19 mouse cellular contexts compared by ENCODE assay signal in genomic region chr11:83118056-83118455, GRCm38 (mm10). TPM values are rescaled to one million over a fixed set of nuclear protein-coding genes. Genes with fewer than 3 reads are reported as not detected.
DNase-seq lines count a peak whose midpoint lies in the region; ATAC-seq and TF ChIP-seq lines count a peak whose summit lies in the region.
"Had no signal": no experiment of that assay in that cellular context is flagged by ENCODE, and none has a peak within 500 bp of the region (broad histone marks: within the 10 kb centered on the region; RNA-seq: fewer than 3 reads in every experiment).

No protein-coding gene starts in this region.

- peak overlapping the region; percentile 8; the same call in 1 of the 2 replicates for H3K4me3 ChIP-seq in G1E (ENCODE audit: low read depth, low read length)
- H3K4me3 ChIP-seq in midbrain, embryonic 16.5 days (ENCODE audit: low read depth, low read length) = no peak overlapping the region
- H3K4me3 ChIP-seq in intestine, embryonic 16.5 days (ENCODE audit: low read length) = no peak overlapping the region
- H3K4me3 ChIP-seq: erythroblast, embryonic 14.5 days; lung, embryonic 15.5 days; midbrain, embryonic 13.5 days had no signal

- 52% methylated on average over 3 of the region's 3 CpGs for WGBS in midbrain, embryonic 16.5 days
- WGBS in intestine, embryonic 16.5 days = 33% methylated on average over 3 of the region's 3 CpGs

- peaks cover 61% of the 10 kb centered on the region for H3K27me3 ChIP-seq in G1E (ENCODE audit: insufficient read depth, low read length)
- no peaks in the 10 kb centered on the region for H3K27me3 ChIP-seq in splenic B cell, adult 2 months (ENCODE audit: control insufficient read depth, insufficient read depth, low read length, poor library complexity, severe bottlenecking)
- H3K27me3 ChIP-seq in midbrain, embryonic 16.5 days (ENCODE audit: control insufficient read depth, insufficient read depth, low read depth, low read length) = no peaks in the 10 kb centered on the region
- no peaks in the 10 kb centered on the region for H3K27me3 ChIP-seq in intestine, embryonic 16.5 days (replicated peaks; ENCODE audit: control insufficient read depth, insufficient read depth, low read length)
- H3K27me3 ChIP-seq: lung, embryonic 15.5 days; midbrain, embryonic 13.5 days had no signal

- H3K36me3 ChIP-seq in G1E (replicated peaks) = no peaks in the 10 kb centered on the region
- no peaks in the 10 kb centered on the region for H3K36me3 ChIP-seq in splenic B cell, adult 2 months (ENCODE audit: control insufficient read depth, insufficient read depth, low read length, poor library complexity, severe bottlenecking)
- H3K36me3 ChIP-seq in midbrain, embryonic 16.5 days (ENCODE audit: control insufficient read depth, insufficient read depth, low read length) = no peaks in the 10 kb centered on the region
- no peaks in the 10 kb centered on the region for H3K36me3 ChIP-seq in intestine, embryonic 16.5 days (ENCODE audit: control insufficient read depth, insufficient read depth, low read length)
- H3K36me3 ChIP-seq: lung, embryonic 15.5 days; midbrain, embryonic 13.5 days had no signal

- no peak for TF ChIP-seq CTCF in G1E (IDR thresholded peaks at IDR 0.05; ENCODE audit: low read depth, low read length)

- H3K4me2 ChIP-seq in midbrain, embryonic 16.5 days (ENCODE audit: low read length) = no peak overlapping the region
- H3K4me2 ChIP-seq in intestine, embryonic 16.5 days (ENCODE audit: low read depth, low read length) = no peak overlapping the region
- H3K4me2 ChIP-seq: heart, embryonic 11.5 days; lung, embryonic 15.5 days; midbrain, embryonic 13.5 days had no signal

- DNase-seq in spleen, postnatal 36 days (ENCODE audit: low spot score in 2 of 2) = peak; percentile 61
- DNase-seq in spleen, postnatal 14 days (ENCODE audit: low spot score in 2 of 2) = no peak
- DNase-seq in G1E (ENCODE audit: low spot score) = no peak
- DNase-seq in lung, postnatal 25 days (ENCODE audit: low spot score) = peak; percentile 28
- peak; percentile 44 for DNase-seq in splenic B cell, adult 2 months (ENCODE audit: low read depth, low spot score)
- DNase-seq in ovary, postnatal 14 days (ENCODE audit: low spot score) = no peak
- DNase-seq: cerebellum, adult 8-10 months; heart, postnatal 36 days; kidney, postnatal 10 days; liver; right cerebral cortex, postnatal 14 days had no signal

- ATAC-seq in G1E (ENCODE audit: extremely low read depth, insufficient number of reproducible peaks, low FRiP score, poor library complexity, severe bottlenecking) = no peak
- ATAC-seq in midbrain, embryonic 16.5 days = no peak
- ATAC-seq in intestine, embryonic 16.5 days = no peak
- ATAC-seq: midbrain, embryonic 13.5 days had no signal

- no peak overlapping the region for H3K9ac ChIP-seq in midbrain, embryonic 16.5 days (ENCODE audit: low read depth, low read length)
- H3K9ac ChIP-seq in intestine, embryonic 16.5 days (ENCODE audit: low read depth, low read length) = no peak overlapping the region
- H3K9ac ChIP-seq: lung, embryonic 15.5 days; midbrain, embryonic 13.5 days had no signal

- H3K27ac ChIP-seq in midbrain, embryonic 16.5 days (ENCODE audit: low read length) = no peak overlapping the region
- H3K27ac ChIP-seq in intestine, embryonic 16.5 days (ENCODE audit: low read length) = no peak overlapping the region
- H3K27ac ChIP-seq: lung, embryonic 15.5 days; midbrain, embryonic 13.5 days had no signal

- H3K9me3 ChIP-seq in G1E (replicated peaks) = no peaks in the 10 kb centered on the region
- no peaks in the 10 kb centered on the region for H3K9me3 ChIP-seq in midbrain, embryonic 16.5 days (replicated peaks; ENCODE audit: control insufficient read depth, low read length, poor library complexity, severe bottlenecking)
- H3K9me3 ChIP-seq in intestine, embryonic 16.5 days (ENCODE audit: control insufficient read depth, low read length) = no peaks in the 10 kb centered on the region
- H3K9me3 ChIP-seq: lung, embryonic 15.5 days; midbrain, embryonic 13.5 days had no signal

- peaks cover 27% of the 10 kb centered on the region for H3K4me1 ChIP-seq in G1E (ENCODE audit: insufficient read depth, low read depth, low read length)
- no peaks in the 10 kb centered on the region for H3K4me1 ChIP-seq in midbrain, embryonic 16.5 days (ENCODE audit: control insufficient read depth, insufficient read depth, low read length)
- no peaks in the 10 kb centered on the region for H3K4me1 ChIP-seq in intestine, embryonic 16.5 days (ENCODE audit: control insufficient read depth, insufficient read depth, low read length)
- H3K4me1 ChIP-seq: lung, embryonic 15.5 days; midbrain, embryonic 13.5 days had no signal

RNA-seq across cellular contexts. Expression of gene Slfn1, which starts 1.4 kb away (rescaled TPM):
- total RNA-seq in G1E (2014; fragmentation: Nextera tagmentation) (not detected in 2 replicates), G1E (2017) (0.17 and 0.22 TPM in 2 replicates)
- not detected in 2 replicates for polyA plus RNA-seq in G1E (2012)
- not detected in 2 replicates for polyA plus RNA-seq in midbrain, embryonic 16.5 days (2015; fragmentation: Nextera tagmentation; extraction: Ambion mirVana)
- 0.58 and 0.70 TPM in 2 replicates for polyA plus RNA-seq in intestine, embryonic 16.5 days (2015; fragmentation: Nextera tagmentation; extraction: Ambion mirVana)
- total RNA-seq: gastrocnemius, adult 8-10 months; left cerebral cortex, postnatal 10 days had no signal
- polyA plus RNA-seq: erythroblast, embryonic 14.5 days; heart, embryonic 11.5 days had no signal

RNA-seq across cellular contexts. Expression of gene Slfn2, which starts 53.1 kb away (rescaled TPM):
- total RNA-seq in G1E (2014; fragmentation: Nextera tagmentation) (2.3 and 3.8 TPM in 2 replicates), G1E (2017) (44.5 and 48.4 TPM in 2 replicates)
- polyA plus RNA-seq in G1E (2012) = 0.72 and 0.96 TPM in 2 replicates
- 0.61 and 1.1 TPM in 2 replicates for polyA plus RNA-seq in midbrain, embryonic 16.5 days (2015; fragmentation: Nextera tagmentation; extraction: Ambion mirVana)
- 6.1 and 6.9 TPM in 2 replicates for polyA plus RNA-seq in intestine, embryonic 16.5 days (2015; fragmentation: Nextera tagmentation; extraction: Ambion mirVana)
- polyA plus RNA-seq: erythroblast, embryonic 14.5 days had no signal

RNA-seq across cellular contexts. Expression of gene Slfn4, which starts 56.9 kb away (rescaled TPM):
- total RNA-seq in G1E (2014; fragmentation: Nextera tagmentation) (not detected in 2 replicates), G1E (2017) (0.05 and 0.06 TPM in 2 replicates)
- polyA plus RNA-seq in G1E (2012) = not detected in 2 replicates
- 0.14 TPM in 1 of 2 replicates, not detected in the other for polyA plus RNA-seq in midbrain, embryonic 16.5 days (2015; fragmentation: Nextera tagmentation; extraction: Ambion mirVana)
- 0.16 and 0.17 TPM in 2 replicates for polyA plus RNA-seq in intestine, embryonic 16.5 days (2015; fragmentation: Nextera tagmentation; extraction: Ambion mirVana)
- total RNA-seq: left cerebral cortex, postnatal 10 days had no signal
- polyA plus RNA-seq: erythroblast, embryonic 14.5 days; heart, embryonic 11.5 days; midbrain, embryonic 13.5 days had no signal

Comparison
In these comparisons a context has a peak if more than half of its experiments do, and no peak if none do; other contexts are left out.
1. DNase-seq: peak in spleen, postnatal 36 days (2 of 2), lung, postnatal 25 days (single experiment) and splenic B cell, adult 2 months (single experiment); none in spleen, postnatal 14 days (0 of 2), G1E (single experiment) and ovary, postnatal 14 days (single experiment).